Mouse (Mus musculus): ENCODE measurements around the gene S100a6.

Gene S100a6

GRCm38 (mm10) chr3:90612728-90613291 lies at the start of gene S100a6:
TSS of gene S100a6 (plus strand) at chr3:90612882.
- DNase-seq = no peak

- no peak for DNase-seq
These were observed 38.0 kb upstream of the S100a6 start for GRCm38 (mm10) chr3:90574691-90575090.

DNA sequence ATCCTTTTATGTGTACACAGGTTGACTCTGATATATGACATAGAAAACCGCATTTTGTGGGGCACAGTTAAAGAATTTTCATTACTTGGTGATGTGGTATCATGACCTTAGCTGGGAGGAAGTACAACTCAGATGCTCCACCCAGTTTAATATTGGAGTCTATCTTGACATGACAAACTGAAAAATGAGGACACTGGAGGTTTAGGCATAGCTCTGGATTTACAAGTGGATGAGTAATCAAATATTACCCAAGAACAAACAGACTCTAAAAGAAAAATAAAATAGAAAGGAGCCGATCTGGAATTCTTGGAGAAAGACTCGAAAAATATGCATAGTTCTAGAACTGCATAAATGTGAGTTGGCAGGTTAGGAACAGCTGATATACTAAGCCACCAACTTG lies 37.4 kb upstream of the S100a6 start:
- DNase-seq = no peak

GRCm38 (mm10) chr3:90576351-90577001 lies 36.2 kb upstream of the S100a6 start:
- DNase-seq = no peak

DNA sequence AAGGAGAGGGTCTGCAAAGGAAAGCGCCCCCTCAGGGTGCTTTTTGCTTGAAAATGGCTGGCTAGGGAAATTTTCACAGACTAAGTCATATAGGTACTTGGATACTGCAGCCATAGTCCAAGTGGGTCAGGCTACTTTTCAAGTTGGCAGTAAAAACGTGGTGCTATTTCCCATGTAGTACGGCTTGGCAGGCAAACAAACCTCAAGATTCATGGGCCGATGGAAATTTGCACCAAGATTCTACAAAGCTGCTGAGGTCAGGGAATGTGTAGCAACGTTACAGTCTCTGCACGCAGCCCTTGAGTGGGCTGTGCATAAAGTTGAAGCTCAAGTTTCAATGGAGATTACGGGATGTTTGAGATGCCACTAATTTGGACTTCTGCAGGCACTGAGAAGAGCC lies 33.2 kb upstream of the S100a6 start:
- no peak for DNase-seq

GRCm38 (mm10) chr3:90581141-90581540 lies 31.5 kb upstream of the S100a6 start:
- no peak for DNase-seq

- DNase-seq = no peak
These were observed 30.5 kb upstream of the S100a6 start for GRCm38 (mm10) chr3:90582156-90582555.

DNA sequence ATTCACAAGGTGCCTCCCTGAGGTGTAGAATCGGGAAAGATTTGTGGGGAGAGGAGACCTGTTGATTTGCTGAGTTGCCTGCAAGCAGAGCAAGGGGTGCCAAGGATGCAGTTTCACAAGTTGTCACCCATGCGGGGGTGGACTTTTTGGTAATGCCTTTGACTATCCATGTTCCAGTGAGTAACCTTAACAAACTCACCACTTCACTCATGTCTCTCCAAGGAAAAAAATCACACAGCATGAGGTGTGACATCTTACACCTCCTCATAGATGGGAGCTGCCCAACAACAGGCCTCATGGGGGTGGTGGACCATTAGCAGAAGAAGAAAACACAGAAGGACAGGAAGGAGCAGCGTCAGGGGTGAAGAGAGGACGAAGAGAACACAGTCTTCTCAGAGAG lies 30.1 kb upstream of the S100a6 start:
- DNase-seq = no peak

DNA sequence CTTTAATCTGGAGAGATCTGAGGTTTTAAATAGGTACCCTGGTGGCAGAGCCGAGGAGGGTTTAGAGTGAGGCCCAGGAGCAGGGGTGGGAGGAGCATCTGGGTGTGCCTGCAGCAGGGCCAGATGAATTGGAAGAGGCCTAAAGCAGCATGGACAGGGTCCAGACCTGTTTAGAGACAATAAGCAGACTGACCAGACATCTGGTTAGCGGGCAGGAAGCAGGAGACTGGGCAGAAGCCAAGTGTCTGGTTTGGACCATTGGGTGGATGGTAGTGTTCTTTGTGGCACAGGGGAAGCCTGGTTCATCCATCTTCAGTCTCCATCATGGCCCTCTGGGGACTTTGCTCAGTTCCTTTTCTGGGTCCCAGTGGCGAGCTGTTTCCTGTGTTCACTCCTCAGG lies 28.8 kb upstream of the S100a6 start:
- DNase-seq = no peak

DNA sequence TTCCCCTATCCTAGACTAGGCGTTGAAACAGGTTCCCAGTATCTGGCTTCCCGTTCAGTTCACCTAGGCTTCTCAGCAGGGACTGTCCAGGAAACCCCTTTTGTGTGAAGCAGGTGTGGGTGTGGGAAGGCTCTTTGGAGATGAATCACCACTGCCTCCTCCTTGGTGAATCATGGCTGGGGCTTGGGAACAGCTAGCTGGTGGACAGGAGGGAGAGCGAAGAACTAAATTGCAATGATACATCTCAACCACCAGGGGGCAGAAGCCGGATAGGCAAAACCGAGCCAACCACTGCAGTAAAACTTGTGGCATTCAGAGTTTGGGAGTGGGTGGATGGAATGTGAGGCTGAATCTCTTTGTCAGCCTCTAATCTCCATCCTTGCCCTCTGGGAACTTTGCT lies 27.1 kb upstream of the S100a6 start:
- DNase-seq = peak; percentile 25

DNA sequence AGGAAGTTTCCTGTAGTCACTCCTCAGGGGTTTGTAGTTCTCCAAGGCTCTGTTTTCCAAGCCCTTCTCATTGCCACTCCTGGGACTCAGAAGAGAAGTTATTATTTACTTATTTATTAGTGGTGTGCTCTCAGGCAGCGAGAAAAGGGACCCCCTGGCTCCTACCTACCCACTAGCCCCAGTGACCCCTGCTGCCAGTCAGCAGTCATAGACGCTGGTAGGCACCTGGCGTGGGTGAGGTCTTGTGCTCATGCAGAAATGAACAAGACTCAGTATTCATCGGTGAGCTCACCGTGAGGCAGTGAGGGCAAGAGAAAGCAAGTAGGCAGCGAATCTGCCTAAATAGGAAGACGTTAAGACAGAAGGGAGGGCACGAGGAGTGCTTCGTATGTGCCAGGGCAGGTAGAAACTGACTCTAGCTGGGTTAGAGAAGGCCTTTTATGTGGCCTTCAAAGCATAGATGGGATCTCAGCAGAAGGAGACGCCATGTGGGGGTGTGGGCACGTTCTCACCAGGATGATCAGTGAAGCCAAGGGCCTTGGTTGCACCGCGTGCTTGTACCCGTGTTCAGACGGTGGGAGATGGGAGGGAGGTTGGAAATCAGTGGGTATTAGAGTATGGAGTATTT lies 26.6 kb upstream of the S100a6 start:
- no peak for DNase-seq

DNA sequence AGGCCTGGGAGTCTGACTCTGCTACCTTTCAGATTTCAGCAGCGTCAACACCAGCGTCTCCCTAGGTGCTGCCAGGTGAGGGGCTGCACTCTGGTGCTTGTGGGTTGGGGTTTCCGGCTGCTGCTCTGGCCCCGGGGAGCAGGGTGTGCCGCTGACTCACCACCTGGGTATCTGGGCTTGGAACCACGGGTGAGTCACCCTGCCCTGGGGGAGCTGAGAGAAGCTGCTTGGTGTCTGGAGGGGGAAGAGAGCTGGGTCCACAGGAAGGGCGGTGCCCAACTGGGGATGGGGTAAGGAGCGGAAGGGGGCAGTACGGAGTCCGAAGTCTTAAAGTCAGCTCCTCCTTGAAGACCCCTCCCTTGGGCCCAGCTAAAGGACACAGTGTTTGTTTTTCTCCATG lies 25.8 kb upstream of the S100a6 start:
- no peak for DNase-seq

GRCm38 (mm10) chr3:90587361-90588101 lies 25.2 kb upstream of the S100a6 start:
- DNase-seq = no peak

GRCm38 (mm10) chr3:90589390-90589789 lies 23.3 kb upstream of the S100a6 start:
- no peak for DNase-seq

DNA sequence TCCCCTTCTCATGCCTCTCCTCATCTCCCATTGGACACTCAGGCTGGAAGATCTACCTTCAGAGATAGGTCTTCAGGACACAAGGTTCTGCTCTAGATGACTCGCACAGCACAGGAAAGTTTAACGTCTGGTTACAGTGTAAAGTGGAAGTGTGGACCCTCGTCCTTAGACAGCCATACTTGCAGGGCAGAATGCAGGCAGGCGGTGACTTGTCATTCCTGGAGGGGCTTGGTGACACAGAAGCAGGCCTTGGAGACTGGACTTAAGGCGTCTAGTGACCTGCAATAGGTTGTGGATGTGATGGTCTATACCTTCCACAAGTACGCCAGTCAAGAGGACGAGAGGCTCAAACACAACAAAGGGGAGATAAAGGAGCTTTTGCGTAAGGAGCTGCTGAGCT lies 22.7 kb upstream of the S100a6 start, which contains the start of gene S100a2:
Gene S100a2 (plus strand): TSS at position 301 of the 400 bp plus-strand sequence.
- DNase-seq = no peak

- no peak for DNase-seq
These were observed 18.2 kb upstream of the S100a6 start for GRCm38 (mm10) chr3:90594466-90594865.

DNA sequence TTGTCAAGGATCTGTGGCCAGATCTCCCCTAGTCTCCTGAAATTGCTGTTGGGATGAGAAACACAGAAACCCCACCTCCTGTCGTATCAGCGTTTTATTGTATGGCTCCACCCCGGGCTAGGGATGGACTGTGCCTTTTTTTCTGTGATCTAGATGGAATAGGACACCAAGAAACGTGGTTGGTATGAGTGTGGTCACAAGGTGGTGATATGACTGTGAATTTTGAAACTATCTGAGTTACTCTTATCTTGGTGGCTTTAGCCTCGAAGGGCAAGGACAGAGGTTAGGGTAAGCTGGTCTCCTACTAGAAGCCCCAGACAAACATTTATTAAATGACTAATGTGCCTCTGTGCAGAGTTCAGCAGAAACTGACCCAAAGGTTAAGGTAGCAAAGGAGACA lies 17.1 kb upstream of the S100a6 start:
- no peak for DNase-seq

DNA sequence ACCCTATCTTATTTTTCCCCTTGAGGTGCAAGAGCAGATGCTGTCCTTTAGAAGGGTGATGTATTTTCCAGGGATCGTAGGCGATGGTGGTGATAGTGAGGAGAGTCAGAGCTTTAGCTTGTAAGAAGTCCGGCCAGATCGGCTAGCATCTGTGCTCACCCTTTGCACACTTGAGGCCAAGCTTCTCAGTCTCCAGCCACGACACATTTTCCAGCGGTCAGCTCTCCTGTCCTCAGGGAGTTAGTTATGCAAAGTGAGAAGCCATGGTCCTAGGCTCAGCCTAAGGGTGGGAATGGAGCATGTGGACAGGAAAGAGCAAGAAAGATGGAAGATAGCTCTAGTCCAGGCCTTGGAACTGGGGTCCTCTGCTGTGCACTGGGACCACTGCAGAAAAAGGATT lies 15.9 kb upstream of the S100a6 start:
- DNase-seq = no peak

- DNase-seq = no peak
These were observed 14.9 kb upstream of the S100a6 start for GRCm38 (mm10) chr3:90597736-90598135.

- DNase-seq = no peak
These were observed 14.5 kb upstream of the S100a6 start for GRCm38 (mm10) chr3:90598212-90598611.

DNA sequence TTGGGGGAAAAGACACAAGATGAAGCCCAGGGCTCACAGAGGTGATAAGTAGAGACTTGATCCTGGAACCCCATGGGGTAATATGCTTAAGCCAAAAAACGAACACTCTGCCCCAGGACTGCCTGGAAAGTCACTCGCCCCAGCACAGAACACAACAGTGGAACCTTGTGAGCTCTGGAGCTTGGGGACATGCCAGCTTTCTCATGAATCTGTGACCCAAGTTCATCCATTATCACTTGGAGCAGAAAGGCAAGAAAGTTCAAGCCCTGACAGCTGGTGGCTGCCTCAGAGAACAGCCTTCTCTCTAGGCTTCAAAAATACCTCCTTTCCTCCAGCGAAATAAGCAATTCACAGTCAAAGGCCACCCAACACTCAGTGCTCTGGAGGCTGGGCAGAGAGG lies 13.3 kb upstream of the S100a6 start:
- no peak for DNase-seq

- DNase-seq = no peak
These were observed 12.6 kb upstream of the S100a6 start for GRCm38 (mm10) chr3:90600036-90600435.

DNA sequence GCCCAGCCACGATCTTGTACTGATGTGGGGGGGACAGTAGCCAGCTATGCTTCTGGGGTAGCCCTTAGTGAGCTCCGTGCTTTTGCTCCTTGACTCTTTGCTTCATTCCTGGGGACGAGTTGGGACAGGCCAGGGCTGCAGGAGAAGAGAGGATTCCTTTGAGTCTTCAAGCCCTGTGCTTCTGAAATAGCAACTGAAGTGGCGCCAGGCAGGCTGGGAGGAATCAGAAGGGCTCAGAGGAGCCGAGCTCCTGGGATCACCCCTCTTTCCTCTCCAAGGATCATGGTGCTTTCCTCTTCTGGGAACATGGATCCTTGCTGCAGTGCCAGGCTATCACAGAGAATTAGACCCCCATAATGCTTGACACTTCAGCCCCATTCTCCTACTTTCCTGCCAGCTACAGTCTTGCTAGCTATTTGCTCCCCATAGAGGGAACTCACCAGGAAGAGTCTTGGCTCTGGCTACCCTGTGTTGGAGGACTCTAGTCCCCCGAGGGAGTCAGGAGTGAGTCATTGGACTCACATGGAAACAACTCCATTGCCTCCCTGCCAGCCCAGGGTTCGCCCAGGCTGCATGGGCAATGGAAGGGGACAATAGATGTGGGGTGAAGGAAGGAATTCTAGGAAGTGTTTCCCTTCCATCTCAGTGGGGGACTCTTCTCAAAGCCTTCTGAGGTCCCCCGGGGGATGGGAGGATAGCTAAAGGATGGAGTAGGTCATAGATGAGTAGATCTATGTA lies 12.1 kb upstream of the S100a6 start:
- no peak for DNase-seq
